Mouse (Mus musculus) G1E (cell line): ENCODE results near the gene Dlgap3.

Experiments
- CTCF ChIP-seq: IDR thresholded peaks from 2 replicates; pipeline ENCODE4 v1.5.1; 2012; ENCODE audit warnings: low read depth, low read length, inconsistent platforms, mixed read lengths
- GATA1 ChIP-seq: IDR thresholded peaks from 2 replicates; pipeline ENCODE4 v1.6.1; 2012; ENCODE audit warnings: borderline replicate concordance, low read length, inconsistent platforms, mixed read lengths
- TAL1 ChIP-seq: conservative IDR thresholded peaks from 2 replicates; pipeline ENCODE4 v1.6.1; 2012; ENCODE audit warnings: low read depth, low read length, inconsistent platforms, mixed read lengths

DNA sequence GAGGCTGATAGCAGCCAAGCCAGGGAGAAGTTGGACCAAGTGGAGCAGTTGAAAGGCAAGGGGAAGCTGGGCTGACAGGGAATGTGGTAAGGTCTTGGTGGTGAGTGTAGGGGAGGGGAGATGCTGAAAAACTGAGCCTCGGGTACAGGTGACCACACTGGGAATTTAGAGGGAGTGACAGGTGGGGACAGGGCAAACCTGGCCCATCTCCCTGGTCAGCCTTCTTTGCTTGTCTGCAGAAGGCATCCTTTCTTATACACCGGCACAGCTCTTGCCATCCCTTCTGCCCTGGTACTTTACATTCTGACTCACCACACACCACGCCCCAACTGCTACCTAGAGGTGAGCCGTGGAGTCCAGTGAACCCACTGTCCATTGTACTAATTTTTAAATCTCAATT, 54.8 kb downstream of the Dlgap3 start:
- no peak for TF ChIP-seq CTCF
- no peak for TF ChIP-seq TAL1
- TF ChIP-seq GATA1, result no peak
